Mouse (Mus musculus) layer of hippocampus, adult 9-11 months (tissue): ENCODE data around the gene Gm20695.

Source experiments
- DNase-seq: peaks from one replicate; pipeline ENCODE4 v3.0.0; 2022

The Gm20695 gene

DNA sequence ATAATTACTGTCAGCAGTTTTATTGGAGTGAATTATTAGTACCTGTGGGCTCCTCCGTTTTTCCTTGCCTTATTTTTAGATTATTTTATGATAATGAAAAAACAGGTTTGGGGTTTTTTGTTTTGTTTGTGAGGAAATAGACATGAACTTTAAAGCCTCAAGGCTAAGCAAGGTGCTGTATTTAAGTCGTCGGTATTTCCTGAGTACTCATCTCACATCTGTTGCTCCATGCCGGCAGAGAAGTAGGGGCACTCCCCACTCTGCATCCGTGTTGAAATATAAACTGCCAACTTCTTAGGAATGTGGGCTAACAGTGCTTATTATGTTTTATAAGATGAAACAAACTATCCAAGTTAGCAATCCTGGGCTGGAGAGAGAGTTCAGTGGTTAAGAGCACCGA lies 11.6 kb downstream of the Gm20695 start:
- no peak for DNase-seq

DNA sequence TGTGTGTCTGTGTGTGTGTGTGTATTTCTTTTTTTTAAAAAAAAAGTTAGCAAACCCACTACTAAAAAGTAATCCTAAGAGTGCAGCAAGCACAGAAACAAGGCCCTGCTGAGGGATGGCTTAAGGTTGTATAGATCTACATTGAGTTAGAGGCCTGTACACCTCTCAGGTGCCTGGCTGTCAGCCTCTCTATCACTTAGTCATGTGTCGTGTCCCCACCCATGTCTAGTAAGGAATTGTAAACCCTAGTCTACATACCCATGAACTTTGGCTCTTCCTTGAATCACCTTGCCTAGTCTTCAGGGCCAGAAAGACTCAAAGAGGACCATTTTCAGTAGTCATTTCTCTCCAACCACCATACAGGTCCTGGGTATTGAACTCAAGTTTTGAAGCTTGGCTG lies 12.1 kb downstream of the Gm20695 start:
- no peak for DNase-seq

- DNase-seq, result no peak
Measured at GRCm38 (mm10) chr16:3907471-3907870, 23.0 kb downstream of the Gm20695 start.

DNA sequence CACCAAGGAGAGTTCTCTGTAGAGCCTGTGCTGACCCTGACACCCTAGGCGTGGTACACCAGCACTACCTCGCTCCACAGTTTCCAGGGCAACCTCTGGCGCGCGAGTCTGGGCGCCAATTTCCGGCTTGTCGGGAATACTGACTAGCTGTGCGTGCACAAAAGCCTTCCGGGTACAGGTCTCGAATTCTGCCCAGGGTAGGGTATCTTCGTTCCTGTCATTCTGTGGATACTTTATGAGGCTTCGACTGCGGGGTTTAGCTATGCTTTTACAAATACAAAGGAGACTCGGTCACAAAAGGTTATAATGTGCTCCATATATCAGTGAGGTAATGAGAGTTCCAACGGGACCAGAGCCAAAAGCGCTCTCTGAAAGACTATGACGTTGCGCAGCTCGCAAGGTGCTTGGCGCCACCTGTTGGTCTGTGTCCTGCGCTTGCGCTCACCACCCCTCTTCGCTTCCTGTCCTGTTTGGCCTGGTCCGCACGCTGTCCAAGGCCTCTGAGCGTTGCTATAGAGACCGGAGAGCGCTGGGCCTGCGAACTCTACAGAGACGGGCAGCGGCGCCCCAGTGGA lies 24.2 kb downstream of the Gm20695 start, which contains the start of the genes 1700037C18Rik and Cluap1:
Gene 1700037C18Rik, minus strand, starts transcription at position 153 of the 575 bp plus-strand sequence.
Gene Cluap1, plus strand, starts transcription at position 265 of the 575 bp plus-strand sequence.
- peak; percentile 95 for DNase-seq

- DNase-seq, result no peak
Measured at GRCm38 (mm10) chr16:3909118-3909517, 24.7 kb downstream of the Gm20695 start.

DNA sequence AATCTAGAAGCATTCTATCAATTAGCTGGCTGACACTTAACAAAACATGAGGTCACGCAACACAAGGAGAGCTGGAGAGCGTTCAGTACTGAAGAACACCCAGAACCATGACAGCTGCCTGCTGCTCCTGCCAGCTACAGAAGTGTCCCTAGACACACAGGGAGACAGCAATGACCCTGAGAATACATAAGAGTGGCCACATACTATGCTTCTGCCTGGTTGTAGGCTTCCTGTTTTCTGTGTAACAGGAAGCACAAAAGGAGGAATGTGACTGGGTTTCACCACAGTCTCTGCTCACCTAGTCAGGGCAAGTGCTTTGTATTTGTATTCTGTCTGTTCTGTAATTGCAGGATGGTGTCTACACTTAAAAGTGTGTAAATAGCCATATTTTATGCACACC lies 36.3 kb downstream of the Gm20695 start:
- DNase-seq, result no peak

- DNase-seq, result no peak
Measured at GRCm38 (mm10) chr16:3923515-3923914, 39.1 kb downstream of the Gm20695 start.

- DNase-seq, result no peak
Measured at GRCm38 (mm10) chr16:3923966-3924365, 39.5 kb downstream of the Gm20695 start.

GRCm38 (mm10) chr16:3928582-3928981 lies 44.1 kb downstream of the Gm20695 start:
- DNase-seq, result no peak

DNA sequence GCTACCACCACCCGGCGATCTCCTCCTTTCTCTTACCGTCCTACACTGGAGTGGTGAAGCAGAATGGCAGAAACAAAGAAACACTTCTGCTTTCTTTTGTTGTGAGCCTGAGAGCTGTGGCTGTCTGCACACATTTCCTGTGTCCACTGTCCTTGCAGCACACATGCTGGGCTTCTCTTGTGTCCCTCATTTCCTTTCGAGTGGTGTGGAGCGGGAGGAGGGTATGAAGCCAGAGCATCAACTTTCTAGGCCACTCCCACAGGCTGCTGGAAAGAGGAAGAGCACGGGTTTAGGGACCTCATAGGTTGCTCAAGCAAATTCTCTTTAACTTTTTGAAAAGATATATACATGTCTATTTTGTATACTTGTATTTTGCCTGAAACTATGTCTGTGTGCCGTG lies 44.7 kb downstream of the Gm20695 start:
- peak; percentile 77 for DNase-seq

- no peak for DNase-seq
Measured at GRCm38 (mm10) chr16:3933536-3933935, 49.1 kb downstream of the Gm20695 start.

DNA sequence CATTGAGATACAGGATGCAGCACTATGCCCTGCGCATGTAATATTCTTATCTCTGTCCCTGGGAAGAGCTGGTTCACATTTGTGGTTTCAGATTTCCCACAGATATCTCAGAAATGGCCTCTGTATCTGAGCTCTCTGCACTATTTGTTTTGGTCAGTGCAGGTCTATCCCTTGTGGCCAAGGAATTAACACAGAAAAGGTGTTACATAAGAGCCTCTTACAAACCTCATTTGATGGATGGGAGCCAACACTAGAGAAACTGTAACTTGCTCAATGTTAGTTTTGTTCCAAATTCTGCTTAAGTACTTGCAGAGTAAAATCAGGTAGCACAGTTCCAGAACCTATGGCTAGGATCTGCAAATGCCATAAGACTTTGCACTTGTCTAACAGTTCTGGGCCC lies 49.6 kb downstream of the Gm20695 start:
- no peak for DNase-seq

DNA sequence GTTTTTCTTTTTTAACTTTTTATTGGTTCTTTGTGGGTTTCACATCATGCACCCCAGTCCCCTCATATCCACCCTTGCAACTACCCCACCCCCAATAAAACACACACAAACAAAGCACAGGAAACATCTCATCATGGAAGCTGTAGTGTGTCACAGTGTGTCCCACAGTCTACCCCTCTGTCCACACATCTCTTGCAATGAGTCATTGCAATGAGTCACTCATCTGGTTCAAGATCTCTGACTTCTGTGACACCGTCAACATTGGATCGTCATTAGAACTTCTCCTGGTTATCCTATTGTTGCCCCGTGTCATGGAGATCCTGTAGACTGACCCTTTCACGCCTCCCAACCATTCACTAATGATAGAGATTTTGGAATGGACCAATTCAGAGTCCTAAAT lies 50.3 kb downstream of the Gm20695 start:
- DNase-seq, result no peak

GRCm38 (mm10) chr16:3951141-3951540 lies 66.7 kb downstream of the Gm20695 start:
- no peak for DNase-seq

GRCm38 (mm10) chr16:3956369-3956768 lies 71.9 kb downstream of the Gm20695 start:
- DNase-seq, result peak; percentile 52

- DNase-seq, result no peak
Measured at GRCm38 (mm10) chr16:3959261-3959660, 74.8 kb downstream of the Gm20695 start.

GRCm38 (mm10) chr16:3964990-3965389 lies 80.5 kb downstream of the Gm20695 start:
- no peak for DNase-seq

GRCm38 (mm10) chr16:3965534-3965933 lies 81.1 kb downstream of the Gm20695 start:
- DNase-seq, result no peak
